Mouse (Mus musculus) urinary bladder, postnatal 4 days (tissue): ENCODE measurements around the gene Hspbap1.

Source experiments
- DNase-seq, 2 experiments: peaks; one replicate each; pipeline ENCODE4 v3.0.0; 2021 to 2022; ENCODE audit warnings: low spot score in 2 of 2

Hspbap1 gene

GRCm38 (mm10) chr16:35769878-35770657 lies at the start of gene Hspbap1:
Gene Hspbap1, plus strand, starts transcription at chr16:35770375.
- DNase-seq: peak; percentile 83 to 91

- no peak for DNase-seq
Measured at GRCm38 (mm10) chr16:35724561-35724960, 45.6 kb upstream of the Hspbap1 start.

- DNase-seq: no peak
Measured at GRCm38 (mm10) chr16:35726601-35727000, 43.6 kb upstream of the Hspbap1 start.

- DNase-seq: no peak
Measured at GRCm38 (mm10) chr16:35729151-35729738, 40.9 kb upstream of the Hspbap1 start.

- DNase-seq: no peak
Measured at GRCm38 (mm10) chr16:35732096-35732495, 38.1 kb upstream of the Hspbap1 start.

- peak in 1 of 2 experiments; percentile 22 for DNase-seq
Measured at GRCm38 (mm10) chr16:35734038-35734437, 36.1 kb upstream of the Hspbap1 start.

GRCm38 (mm10) chr16:35738096-35738767 lies 31.9 kb upstream of the Hspbap1 start:
- no peak for DNase-seq

- no peak for DNase-seq
Measured at GRCm38 (mm10) chr16:35739548-35739947, 30.6 kb upstream of the Hspbap1 start.

- no peak for DNase-seq
Measured at GRCm38 (mm10) chr16:35740357-35740756, 29.8 kb upstream of the Hspbap1 start.

- DNase-seq: no peak
Measured at GRCm38 (mm10) chr16:35740943-35741342, 29.2 kb upstream of the Hspbap1 start.

GRCm38 (mm10) chr16:35741621-35742020 lies 28.6 kb upstream of the Hspbap1 start:
- DNase-seq: no peak

GRCm38 (mm10) chr16:35742251-35742937 lies 27.8 kb upstream of the Hspbap1 start:
- DNase-seq: no peak

GRCm38 (mm10) chr16:35747417-35748236 lies 22.5 kb upstream of the Hspbap1 start:
- no peak for DNase-seq

GRCm38 (mm10) chr16:35748237-35748603 lies 22.0 kb upstream of the Hspbap1 start:
- DNase-seq: no peak

GRCm38 (mm10) chr16:35749385-35749784 lies 20.8 kb upstream of the Hspbap1 start:
- DNase-seq: no peak

- no peak for DNase-seq
Measured at GRCm38 (mm10) chr16:35751841-35752240, 18.3 kb upstream of the Hspbap1 start.

GRCm38 (mm10) chr16:35753926-35754325 lies 16.2 kb upstream of the Hspbap1 start:
- no peak for DNase-seq

GRCm38 (mm10) chr16:35755502-35756334 lies 14.5 kb upstream of the Hspbap1 start:
- DNase-seq: no peak

- DNase-seq: no peak
Measured at GRCm38 (mm10) chr16:35756697-35757096, 13.5 kb upstream of the Hspbap1 start.

GRCm38 (mm10) chr16:35759401-35759800 lies 10.8 kb upstream of the Hspbap1 start:
- no peak for DNase-seq
